Mouse (Mus musculus): ENCODE results near the gene Lrriq1. TPM values are rescaled to one million over a fixed set of nuclear protein-coding genes. Genes with fewer than 3 reads are reported as not detected.

The Lrriq1 gene
- total RNA-seq (2021), result under 1 TPM in 1 of 2 experiments, not detected in 1; 0.10 TPM
- long read RNA-seq, experiment 1, result 0 reads
- long read RNA-seq, experiment 2, result 0 reads

DNA sequence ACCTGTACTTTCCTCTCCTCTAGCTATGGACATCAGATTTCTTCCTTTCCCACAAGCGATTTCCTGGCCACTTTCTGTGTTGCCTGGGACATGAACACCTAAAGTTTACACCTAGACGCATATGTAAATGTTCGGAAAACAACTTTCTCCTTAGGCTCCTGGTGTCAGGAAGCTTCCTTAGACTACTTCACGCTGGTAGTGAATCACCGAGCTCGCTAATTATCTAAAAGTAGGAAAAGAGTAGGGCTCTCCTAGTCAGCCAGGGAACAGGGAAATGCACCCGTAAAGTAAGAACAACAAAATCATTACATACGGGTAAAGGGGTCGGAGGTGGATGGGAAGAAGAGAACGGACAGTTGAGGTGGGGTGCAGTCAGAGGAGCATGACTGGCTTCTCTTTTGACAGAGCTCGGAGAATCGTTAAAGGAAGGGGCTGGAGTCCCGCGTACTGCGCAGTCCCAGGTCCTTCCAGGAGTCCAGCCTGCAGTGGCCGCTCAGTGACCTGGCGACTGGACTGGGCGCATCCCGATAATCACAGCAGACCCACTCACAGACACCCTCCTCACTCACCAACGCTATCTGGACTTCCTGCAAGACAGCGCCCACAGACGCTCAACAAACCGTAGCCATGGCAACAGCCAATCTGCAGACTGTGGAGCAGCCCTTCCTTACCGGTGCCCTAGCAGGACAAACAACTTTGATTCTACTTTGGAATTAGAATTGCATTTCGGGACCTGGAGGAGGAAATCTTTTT, at the start of gene Lrriq1:
Lrriq1 (minus strand) TSS at position 616 of the 753 bp plus-strand sequence.
- peak; percentile 10 to 11 for DNase-seq

DNA sequence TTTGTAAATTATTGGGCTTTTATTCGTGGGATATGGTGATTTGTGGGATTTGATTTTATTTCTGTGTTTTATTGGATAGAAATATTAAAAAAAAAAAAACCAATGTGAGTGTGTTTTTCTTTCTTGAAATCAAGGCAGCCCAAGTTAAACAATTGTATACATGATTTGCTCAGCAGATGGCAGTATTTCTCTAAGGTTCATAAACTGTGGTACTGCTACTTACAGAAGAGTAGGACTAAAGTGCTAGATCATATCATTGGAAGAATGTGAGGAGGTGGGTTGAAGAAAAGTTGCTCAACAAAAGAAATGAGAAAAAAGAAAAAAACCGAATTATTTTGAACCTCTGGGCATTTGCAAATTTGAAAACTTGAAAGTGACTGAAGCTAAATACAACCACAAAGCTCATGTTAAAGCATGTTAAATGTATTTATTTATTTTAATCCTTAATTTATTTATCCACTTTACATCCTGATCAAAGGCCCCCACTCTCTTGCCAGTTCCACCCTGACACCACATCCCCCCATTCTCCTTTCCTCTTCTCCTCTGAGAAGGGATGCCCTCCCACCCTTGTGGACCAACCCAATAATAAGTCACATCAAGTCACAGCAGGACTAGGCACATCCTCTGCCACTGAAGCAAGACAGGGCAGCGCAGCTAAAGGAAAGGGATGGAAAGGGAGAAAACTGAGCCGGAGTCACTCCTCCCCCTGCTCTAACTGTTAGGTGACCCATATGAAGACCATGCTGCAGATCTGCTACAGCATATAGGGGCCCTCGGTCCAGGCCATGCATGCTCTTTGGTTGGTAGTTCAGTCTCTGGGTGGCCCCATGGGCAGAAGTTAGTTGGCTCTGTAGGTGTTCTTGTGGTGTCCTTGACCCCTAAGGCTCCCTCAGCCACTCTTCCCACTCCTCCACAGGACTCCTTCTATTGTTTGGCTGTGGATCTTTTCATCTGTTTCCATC, 18.0 kb upstream of the Lrriq1 start:
- no peak for DNase-seq

DNA sequence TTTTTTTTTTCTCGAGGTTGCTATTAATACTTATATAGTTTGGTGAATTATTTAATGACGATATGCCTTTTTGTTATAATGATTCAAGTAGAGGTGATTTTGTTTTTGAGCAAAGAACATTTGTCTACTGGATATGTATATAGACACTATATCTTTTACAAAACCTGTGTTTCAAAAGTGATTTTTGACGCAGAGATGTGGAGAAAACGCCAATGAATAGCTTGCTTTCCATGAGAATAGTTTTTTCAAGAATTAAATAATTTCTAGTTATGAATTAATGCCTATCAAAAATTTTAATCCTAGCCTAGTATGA, 294 bp upstream of the Lrriq1 start:
- DNase-seq, result no peak

DNA sequence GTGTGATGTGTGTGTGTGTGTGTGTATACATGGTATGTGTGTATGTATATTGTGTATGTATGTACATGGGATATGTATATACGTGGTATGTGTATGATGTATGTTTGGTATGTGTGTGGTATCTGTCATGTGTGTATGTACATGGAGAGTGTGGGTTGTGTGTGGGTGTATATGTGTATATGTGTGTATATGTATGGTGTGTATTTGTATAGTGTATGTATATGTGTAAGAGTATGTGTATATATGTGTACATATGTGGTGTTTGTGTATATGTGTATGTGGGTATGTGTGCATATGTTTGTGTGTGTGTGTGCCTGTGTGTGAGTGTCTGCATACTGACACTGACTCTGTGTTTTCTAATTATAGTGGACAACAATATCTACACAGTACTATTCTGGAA, 9.5 kb downstream of the Lrriq1 start:
- no peak for DNase-seq

DNA sequence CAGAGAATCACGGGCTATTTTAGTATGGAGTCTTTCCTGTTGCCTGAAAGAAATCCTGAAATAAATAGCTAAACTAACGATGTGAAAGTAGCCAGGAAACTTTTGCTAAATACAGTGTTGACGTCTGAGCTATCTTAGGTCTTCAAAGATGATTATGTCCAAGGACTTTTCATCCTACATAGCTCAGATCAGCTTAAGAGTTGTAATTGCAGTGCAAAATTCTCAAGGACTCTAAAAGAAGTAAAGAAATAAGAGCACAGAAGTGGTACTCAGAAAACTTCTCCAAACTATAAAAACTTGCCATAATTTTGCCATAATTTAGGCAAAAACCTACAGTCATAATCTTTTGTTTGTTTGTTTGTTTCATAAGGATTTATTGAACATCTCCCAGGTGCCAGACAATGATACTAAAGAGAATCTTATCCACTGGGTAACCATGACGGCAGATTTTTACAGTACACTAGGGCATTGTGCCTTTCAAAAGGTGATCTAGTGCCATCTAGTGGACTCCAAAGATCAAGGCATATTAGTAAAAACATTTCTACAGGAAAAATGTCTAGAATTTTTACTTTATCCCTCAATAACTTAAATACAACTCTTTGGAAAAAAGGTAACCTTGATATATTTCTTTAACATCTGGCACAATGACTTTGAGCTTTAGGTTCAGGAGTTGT, 41.3 kb downstream of the Lrriq1 start:
- peak in 1 of 2 experiments; percentile 2 for DNase-seq

DNA sequence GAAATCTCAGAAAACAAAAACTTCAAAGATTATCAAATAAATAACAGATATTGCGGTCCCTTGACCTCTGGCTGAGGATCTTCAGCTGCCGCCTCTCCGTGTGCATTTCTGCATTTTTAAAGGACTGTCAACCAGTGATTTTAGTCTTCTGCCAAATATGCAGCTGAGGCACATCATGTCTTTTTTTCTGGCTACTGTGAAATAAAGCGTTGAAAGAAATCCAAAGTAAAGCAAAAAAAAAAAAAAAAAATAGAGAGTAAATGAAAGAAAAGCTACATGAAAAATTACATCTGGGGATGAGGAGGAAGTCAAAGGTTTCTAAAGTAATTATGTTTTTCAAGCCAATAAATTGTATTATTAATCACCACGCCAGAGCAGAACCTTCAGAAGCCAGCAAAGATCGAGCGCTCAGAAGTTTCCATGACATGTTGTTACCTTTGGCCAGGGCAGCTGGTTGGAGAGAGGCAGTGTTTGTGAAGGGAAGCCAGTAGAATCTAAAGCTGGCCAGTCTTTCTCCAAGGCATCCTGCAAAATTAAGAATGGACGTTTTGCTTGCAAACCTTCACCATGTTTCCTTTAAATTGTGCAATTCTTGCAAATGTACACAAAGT, 90.2 kb downstream of the Lrriq1 start:
- no peak for DNase-seq

DNA sequence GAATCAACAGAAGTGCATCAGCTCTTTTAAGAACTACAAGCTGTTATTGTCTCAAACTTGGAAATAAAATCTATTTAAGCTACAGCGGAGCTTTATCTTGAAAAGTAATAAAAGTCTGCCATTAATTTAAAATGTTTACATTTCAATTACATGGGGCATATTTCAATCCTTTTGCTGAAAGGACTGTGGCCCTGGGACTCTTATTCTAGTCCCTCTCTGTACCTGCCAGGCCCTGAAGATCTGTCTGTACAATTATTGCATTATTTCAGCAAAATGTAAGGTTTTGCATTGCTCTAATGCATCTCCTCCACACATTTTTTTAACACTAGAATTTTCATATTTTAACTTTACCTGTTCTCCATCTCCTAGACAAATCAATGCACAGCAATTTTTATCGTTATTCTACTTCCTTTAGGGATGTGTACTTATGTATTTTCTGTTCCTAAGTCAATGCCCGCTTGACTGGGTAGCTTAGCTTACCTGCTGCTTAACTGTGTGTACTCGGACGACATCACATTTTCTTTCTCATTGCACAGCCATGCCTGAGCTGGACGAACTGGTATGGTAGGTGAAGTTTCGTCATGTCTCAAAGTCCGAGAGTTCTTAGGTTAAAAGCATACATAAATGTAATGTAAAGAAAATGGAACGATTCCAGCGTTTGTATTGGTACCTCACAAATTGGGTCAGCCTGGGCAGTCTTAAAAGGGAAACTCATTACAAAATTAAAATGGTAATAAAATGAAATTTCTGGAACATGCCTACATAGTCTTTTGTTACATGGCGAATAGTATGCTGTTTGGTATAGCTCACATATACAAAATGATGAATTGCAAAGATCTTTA, 91.0 kb downstream of the Lrriq1 start:
- DNase-seq, result no peak

DNA sequence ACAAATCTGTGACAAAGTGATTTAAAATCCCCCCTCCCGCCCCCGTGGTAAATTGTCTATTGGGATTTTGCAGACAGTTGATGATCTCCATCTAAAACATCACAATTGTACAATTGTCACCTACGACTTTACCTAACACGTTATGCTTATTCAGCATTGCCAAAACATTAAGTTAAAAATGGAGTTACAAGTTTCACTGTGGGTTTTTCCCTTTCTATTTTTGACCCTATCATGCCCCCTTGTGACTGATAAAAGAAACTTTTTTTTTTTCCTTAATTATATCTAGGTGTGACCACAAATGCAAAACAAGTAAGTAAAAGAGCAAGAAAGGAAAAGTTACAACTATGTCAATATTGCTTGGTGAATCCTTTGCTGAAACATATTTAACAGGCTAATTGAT, 93.6 kb downstream of the Lrriq1 start:
- no peak for DNase-seq

DNA sequence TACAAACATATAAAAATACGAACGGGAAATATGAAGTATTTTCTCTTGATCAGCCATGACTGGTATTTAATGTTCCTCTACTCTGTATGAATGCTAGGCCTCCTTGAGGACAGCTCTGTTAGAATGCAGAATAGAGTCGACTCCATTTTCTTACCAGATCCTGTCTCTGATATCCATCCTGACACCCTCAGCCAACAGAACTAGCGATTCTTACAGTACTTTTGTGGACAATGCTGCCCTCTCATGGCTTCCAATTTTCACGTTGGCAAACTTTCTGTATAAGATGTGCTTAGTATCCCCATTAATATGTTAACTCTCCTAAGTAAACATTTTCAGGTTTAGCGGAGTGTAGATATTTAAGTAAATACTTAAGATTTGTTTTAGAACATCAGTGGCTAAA, 94.6 kb downstream of the Lrriq1 start:
- DNase-seq, result no peak

DNA sequence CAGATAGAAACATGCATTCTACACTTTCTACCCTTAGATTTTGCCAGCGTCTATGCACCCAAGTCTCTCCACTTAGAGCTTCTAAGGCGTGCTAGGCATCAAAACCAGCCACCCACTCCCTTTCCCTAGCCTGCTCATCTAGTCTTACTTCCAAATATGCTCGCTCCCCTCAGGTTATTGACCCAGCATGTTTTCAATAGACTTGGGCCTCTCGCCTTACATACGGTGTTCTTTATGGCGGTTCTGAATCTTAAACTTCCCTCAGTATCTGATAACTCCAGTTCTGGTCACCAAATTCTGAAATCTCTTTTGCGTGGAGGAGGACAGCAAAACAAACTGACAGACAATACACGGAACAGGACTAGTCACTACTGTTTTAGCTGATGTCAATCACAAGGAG, 95.5 kb downstream of the Lrriq1 start:
- no peak for DNase-seq

DNA sequence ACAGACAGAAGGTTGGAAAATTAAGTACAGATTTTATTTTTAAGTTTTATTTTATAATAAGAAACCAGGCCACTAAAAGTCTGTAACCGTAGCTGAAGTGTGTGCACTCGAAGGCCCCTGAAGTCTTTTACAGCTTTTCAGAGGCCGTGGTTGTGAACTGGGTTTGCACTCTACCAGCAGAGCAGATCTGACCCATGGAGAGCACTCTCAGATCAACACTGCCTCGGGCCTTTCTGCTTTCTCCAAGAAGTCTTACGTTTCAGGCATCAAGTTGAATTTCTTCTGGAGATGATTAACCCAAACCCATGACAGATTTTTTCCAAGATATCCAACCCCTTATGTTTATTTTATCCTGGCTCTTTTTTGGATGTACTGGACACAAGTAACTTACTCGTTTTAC, 121.5 kb downstream of the Lrriq1 start:
- no peak for DNase-seq

DNA sequence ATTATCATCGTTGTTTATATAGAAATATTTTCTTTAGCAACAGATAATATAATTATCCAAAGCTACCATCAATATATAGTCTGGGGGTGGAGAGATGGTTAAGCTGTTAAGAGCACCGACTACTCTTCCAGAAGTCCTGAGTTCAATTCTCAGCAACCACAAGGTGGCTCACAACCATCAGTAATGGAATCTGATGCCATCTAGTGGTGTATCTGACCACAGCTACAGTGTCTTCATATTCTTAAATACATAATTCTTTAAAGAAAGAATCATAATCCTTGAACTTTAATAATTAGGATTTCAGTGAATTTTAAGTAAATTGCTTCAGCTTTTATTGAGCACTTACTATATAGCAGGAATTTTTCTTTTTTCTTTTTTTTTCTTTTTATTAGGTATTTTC, 128.0 kb downstream of the Lrriq1 start:
- no peak for DNase-seq

DNA sequence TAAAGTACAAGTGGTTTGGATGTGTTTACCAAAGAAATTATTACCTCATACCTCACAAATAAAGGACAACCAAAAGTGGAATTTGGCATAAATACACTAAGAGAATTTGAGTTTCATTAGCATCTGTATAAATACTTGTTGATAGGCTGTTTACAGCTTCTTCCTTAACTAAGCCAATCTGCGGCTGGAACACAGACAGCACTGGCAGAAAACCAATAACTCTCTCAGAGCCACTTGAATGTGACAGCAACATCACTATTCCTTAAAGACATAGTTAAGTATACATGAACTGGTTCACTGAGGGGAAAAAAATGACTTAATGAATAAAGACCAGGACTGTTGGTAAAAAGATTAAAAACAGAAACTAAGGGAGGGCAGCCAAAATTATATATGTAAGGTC, 150.0 kb downstream of the Lrriq1 start:
- DNase-seq, result no peak

DNA sequence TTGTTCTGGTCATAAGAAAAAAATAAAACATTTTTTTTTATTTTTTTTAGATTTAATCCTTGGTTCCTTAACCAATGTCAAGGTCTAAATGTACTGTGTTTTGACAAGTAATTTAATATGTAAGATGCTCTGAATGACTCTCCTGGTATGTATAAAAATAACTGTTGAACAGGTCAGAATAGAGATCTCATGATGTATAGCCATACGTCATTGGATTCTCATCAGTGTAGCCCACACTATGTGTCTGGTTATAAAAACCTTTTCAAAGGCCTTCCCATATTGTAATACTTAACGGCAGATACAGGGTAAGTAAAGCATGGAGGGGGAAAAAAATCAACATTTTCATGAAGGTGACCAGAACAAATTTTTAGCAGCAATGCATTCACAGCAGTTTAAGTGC, 186.5 kb downstream of the Lrriq1 start:
- DNase-seq, result no peak

DNA sequence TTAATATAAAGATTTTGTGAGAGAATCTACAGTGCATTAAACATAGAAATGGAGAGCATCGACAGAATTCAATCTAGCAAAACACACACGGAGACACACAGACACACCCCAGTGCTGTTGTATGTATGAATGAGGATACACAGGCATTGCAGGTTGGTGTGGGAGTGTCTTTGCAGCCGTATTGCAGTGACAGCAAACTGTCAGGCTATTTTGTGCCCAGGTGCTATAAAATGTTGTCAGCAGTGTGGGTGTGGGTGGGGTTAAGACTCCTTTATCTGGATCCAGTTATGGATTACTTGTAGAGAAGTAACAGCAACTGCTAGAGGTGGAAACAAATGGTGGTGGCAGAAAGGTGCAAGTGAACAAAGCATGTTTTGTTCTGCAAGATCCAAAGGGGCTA, 189.5 kb downstream of the Lrriq1 start:
- no peak for DNase-seq

DNA sequence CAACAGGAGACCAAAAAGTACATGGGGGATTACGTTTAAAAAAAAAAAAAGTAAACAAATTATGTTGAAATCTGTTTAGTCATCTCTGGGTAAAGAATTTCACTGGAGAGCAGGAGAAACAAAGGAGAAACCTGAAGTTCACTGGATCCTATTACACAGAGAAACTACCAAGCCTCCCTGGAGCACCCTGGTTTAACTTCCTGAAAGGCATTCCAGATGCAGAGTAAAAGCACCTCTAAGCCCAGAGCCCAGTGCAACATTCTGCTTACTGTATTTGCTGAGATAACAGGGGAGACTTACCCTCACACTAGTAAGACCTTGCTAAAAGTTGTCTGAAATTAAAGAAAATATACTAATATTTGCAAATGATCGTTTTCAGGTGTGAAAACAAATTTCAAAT, 191.1 kb downstream of the Lrriq1 start:
- DNase-seq, result no peak

DNA sequence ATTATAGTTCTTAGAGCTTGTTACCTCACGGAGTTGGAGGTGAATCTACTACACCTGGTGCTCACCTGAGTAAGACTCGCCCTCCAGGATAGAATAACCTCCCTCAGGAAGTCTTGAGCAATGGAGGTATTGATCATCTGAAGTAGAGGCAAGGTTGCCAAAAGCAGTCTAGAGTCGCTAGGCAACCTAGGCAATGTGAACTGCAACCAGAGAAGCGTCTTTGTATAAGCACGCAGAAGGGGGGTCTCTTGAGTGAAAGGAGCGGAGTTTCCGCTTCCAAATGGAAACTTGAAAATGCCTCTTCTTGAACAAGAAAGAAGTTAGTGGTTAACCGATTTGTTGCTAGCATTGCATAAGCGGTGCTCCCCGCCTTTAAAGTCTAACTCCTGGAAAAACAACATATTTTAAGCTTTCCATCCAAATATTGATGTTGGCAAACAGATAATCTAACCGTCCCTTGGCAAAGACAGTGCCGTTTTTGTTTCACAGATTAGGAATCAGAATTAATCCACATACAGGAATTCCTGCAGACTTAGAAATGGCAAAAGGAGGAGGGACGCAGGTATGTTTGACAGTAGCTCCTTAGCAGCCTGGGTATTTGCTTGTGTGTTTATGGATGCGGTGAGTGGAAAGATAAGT, 201.0 kb downstream of the Lrriq1 start:
- no peak for DNase-seq

DNA sequence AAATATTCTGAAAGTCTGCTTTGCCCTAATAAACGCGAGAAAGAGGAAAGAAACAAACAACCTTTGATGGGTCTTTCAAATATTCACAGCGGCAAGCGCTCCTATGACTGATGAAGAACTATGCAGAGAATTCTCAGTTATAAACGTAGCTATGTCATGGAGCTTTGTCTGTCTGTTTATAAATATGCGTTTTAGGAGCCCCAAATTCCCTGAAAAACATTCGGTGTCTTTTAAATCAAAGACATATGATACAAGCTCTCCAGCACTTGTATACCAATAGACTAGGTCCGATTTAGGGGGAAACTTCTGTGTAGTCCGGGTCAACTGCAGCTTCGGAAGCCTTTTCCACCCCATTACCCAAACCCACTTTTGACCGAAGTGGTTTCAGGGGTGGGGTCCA, 205.2 kb downstream of the Lrriq1 start:
- no peak for DNase-seq

DNA sequence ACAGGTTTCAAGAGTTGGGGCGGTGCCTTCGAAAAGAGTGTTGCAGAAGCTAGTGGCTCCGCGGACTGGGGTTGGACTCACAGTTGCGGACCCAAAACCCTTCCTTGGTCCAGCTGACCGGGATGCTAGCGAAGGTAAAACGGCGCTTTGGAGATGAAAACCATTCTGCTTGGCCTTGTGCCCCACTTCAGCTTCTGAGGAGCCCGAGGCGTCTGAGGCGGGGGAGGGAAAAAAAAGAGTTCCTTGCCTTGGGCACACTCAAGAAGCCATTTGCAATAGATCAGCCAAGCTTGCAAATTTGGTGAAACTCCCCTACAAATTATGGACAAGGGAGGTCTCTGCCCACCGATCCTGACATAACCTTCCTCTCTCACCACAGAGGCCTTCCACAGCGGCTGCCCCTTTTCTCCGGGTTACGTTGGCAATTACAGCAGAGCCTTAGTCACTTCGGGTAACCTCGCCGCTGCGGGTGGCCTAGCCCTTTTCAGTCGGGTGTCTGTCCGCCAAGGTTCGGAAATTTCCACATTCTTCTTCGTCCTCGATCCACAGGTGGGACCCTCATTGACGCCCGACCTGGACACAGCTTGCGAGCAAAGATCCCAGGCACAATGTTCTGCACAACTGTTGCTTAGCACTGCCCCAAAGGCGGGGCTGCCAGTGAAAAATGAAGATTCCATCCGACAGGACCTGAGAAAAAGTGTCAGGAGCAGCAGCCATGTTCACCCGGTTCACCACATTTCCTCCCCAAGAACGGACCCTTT, 206.2 kb downstream of the Lrriq1 start, which contains the start of gene Alx1:
Alx1 (minus strand) TSS at position 486 of the 761 bp plus-strand sequence.
- DNase-seq, result no peak

DNA sequence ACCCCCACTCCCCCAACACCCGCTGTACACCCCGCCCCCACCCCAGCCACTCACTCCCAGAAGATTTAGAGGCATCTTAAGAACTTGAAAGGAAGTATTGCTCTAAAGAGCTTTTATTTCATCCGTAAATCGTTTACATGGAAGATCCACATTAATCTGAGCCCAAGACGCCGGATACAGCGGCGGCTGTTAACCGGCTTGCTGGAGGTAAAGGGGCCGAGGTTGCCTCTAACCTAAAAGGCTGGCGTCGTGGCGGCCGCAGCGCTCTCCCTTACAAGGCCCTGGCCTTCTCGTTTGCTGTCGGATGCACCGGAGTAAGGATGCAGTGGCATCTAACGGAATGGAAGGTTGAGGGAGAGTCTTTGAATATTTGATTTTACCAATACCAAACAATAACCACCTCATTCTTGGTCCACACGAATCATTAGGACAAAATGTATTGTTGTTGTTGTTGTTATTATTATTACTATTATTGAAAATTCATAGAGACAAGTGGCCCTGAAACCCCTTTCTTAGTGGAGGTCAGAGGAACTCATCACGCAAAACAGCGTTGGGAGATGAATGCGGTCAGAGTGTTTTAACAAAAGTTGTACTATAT, 206.9 kb downstream of the Lrriq1 start:
- no peak for DNase-seq
